Mouse (Mus musculus) central nervous system, embryonic 11.5 days (tissue): ENCODE data around the gene Capn10. TPM values are rescaled to one million over a fixed set of nuclear protein-coding genes. Genes with fewer than 3 reads are reported as not detected.

Source experiments
- polyA plus RNA-seq: library from polyadenylated mRNA; depleted of rRNA; stranded (reverse); fragments of >200 nt; gene quantifications from 2 replicates; pipeline ENCODE4 v1.2.3, GENCODE M21; 2012; rRNA removed

Capn10 gene
- 36.8 and 39.0 TPM in 2 replicates for polyA plus RNA-seq

GRCm38 (mm10) chr1:92934182-92934827 is at the start of gene Capn10:
Capn10 (plus strand) TSS chr1:92934376.

GRCm38 (mm10) chr1:92902786-92903185 is 31.4 kb upstream of the Capn10 start, which contains the start of gene Ankmy1:
Ankmy1 (minus strand) TSS chr1:92902906.

GRCm38 (mm10) chr1:92906779-92907631 is 27.2 kb upstream of the Capn10 start, which contains the start of gene Dusp28:
Dusp28 (plus strand) TSS chr1:92906981.

GRCm38 (mm10) chr1:92910239-92910885 is 23.8 kb upstream of the Capn10 start, which contains the start of gene Rnpepl1:
Rnpepl1 (plus strand) TSS chr1:92910783.

GRCm38 (mm10) chr1:92950607-92951006 is 16.4 kb downstream of the Capn10 start, which contains the start of gene Gpr35:
Gpr35 (plus strand) TSS chr1:92950865.

Other genes with a start within 250 kb of the Capn10 start
- 72.2 and 79.8 TPM in 2 replicates for gene Gpc1, start 102.7 kb upstream of the Capn10 start, polyA plus RNA-seq
- gene Ankmy1, start 31.5 kb upstream of the Capn10 start, polyA plus RNA-seq, result 0.24 and 0.29 TPM in 2 replicates
- 14.3 and 16.2 TPM in 2 replicates for gene Dusp28, start 27.4 kb upstream of the Capn10 start, polyA plus RNA-seq
- 24.6 and 35.6 TPM in 2 replicates for gene Rnpepl1, start 23.6 kb upstream of the Capn10 start, polyA plus RNA-seq
- 0.18 and 0.25 TPM in 2 replicates for gene Gpr35, start 16.5 kb downstream of the Capn10 start, polyA plus RNA-seq
- not detected in 2 replicates for gene Aqp12, start 72.0 kb downstream of the Capn10 start, polyA plus RNA-seq
- 30.0 and 36.2 TPM in 2 replicates for gene Kif1a, start 167.6 kb downstream of the Capn10 start, polyA plus RNA-seq
- gene Agxt, start 200.9 kb downstream of the Capn10 start, polyA plus RNA-seq, result 0.04 and 0.18 TPM in 2 replicates
- gene 2310007B03Rik, start 226.6 kb downstream of the Capn10 start, polyA plus RNA-seq, result 0.15 and 0.20 TPM in 2 replicates
- 0.25 and 0.39 TPM in 2 replicates for gene Crocc2, start 234.3 kb downstream of the Capn10 start, polyA plus RNA-seq